Mouse (Mus musculus): ENCODE measurements around the gene Reg4.

DNA sequence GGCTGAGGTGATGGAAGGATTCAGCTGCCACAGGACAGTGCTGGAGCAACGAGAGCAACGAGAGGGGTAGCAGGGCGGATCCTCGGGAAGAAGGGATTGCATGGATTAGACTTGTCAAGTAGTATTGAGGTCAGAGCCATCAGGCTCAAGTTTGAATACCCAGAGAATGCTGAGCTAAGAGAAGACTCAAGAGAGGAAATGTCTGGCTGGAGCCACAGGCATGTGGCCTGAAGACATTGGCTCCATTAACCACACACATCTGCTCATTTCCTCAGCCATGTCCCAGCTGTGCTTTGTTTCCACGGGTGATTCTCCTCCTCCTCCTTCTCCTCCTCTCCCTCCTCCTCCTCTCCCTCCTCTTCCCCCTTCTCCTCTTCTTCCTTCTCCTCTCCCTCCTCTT lies 22.2 kb upstream of the Reg4 start:
- TF ChIP-seq GATA1 (IDR thresholded peaks at IDR 0.05; ENCODE audit: borderline replicate concordance, low read length) (no peak), FLI1 (IDR thresholded peaks at IDR 0.05; ENCODE audit: low read length) (no peak)
